Mouse (Mus musculus) ES-Bruce4 (cell line): ENCODE data around the gene Dnajb4. TPM values are rescaled to one million over a fixed set of nuclear protein-coding genes. Genes with fewer than 3 reads are reported as not detected.

Source experiments
- H3K27ac ChIP-seq: 2 replicates; pipeline ENCODE4 v1.5.1; 2012; ENCODE audit warnings: low read length, inconsistent platforms; ENCODE audit not compliant: insufficient read depth
- H3K27me3 ChIP-seq: 2 replicates; pipeline ENCODE4 v1.6.1; 2012; ENCODE audit warnings: mild to moderate bottlenecking, low read length, inconsistent platforms; ENCODE audit not compliant: control insufficient read depth, poor library complexity, insufficient read depth, severe bottlenecking
- H3K36me3 ChIP-seq: 2 replicates; pipeline ENCODE4 v1.6.1; 2012; ENCODE audit warnings: inconsistent platforms, mild to moderate bottlenecking, low read length, moderate library complexity; ENCODE audit not compliant: control insufficient read depth, poor library complexity, insufficient read depth, severe bottlenecking
- H3K4me1 ChIP-seq: one replicate; pipeline ENCODE4 v1.8.1; 2011; ENCODE audit warnings: low read length; ENCODE audit not compliant: control insufficient read depth, insufficient read depth
- H3K4me3 ChIP-seq: 2 replicates; pipeline ENCODE4 v1.5.1; 2011; ENCODE audit warnings: low read depth, mild to moderate bottlenecking, low read length
- H3K9ac ChIP-seq: 2 replicates; pipeline ENCODE4 v1.6.1; 2012; ENCODE audit warnings: low read depth, mild to moderate bottlenecking, inconsistent platforms; ENCODE audit not compliant: poor library complexity, severe bottlenecking
- H3K9me3 ChIP-seq: replicated peaks from 2 replicates; pipeline ENCODE4 v1.6.1; 2012; ENCODE audit warnings: mild to moderate bottlenecking, low read length, inconsistent platforms; ENCODE audit not compliant: control insufficient read depth, poor library complexity, insufficient read depth, severe bottlenecking
- CTCF ChIP-seq: IDR thresholded peaks from one replicate; pipeline ENCODE4 v1.8.1; 2011; ENCODE audit warnings: low read depth, low read length
- EP300 ChIP-seq: IDR thresholded peaks from 2 replicates; pipeline ENCODE4 v1.6.1; 2011; ENCODE audit warnings: low read depth, low read length; ENCODE audit not compliant: insufficient read depth
- POLR2A ChIP-seq: IDR thresholded peaks from one replicate; pipeline ENCODE4 v1.8.1; 2011; ENCODE audit warnings: low read length; ENCODE audit not compliant: insufficient read depth
- polyA plus RNA-seq: library from polyadenylated mRNA; stranded (reverse); fragments of >200 nt; gene quantifications from 2 replicates; pipeline ENCODE4 v1.2.4, GENCODE M21; 2011; ENCODE audit warnings: low read depth; ENCODE audit not compliant: missing spikeins, insufficient read depth, insufficient read length

Gene Dnajb4
- polyA plus RNA-seq, 1 experiment, result 27.0 TPM

DNA sequence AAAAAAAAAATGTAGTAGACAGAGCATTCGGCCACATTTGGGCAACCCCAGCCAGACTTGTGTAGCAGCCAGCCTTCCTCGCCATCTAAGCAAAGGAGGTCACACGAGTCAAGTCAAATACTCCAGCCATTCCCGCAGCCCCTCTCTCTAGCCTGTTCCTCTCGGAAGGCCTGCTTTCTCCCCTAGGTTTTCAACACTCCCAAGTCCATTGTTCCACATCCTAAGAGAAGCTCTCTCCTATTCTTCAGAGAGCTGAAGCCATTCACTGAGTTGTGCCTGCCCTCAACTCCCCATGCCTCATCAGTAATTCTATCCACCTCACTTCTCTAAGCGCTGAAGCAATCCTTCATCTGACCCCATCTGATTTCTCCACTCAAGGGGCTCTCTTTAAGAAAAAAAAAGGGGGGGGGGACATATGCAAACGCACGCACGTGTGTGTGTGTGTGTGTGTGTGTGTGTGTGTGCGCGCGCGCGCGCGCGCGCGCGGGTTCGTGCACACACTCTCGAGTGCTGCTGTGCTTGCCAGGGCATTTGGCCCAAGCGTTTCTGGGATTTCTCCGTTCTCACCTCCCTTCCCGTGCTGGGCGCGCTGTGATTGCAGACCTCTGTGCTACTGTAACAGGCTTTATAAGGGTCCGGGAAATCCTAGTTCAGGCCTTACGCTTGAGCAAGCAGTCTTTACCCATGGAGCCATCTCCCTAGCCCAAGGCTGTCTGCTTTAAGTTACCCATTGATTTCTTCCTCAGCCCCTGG lies 43.2 kb downstream of the Dnajb4 start:
- Histone ChIP-seq H3K27ac (no peak overlapping the region), H3K4me1 (no peaks in the 10 kb centered on the region), H3K36me3 (no peaks in the 10 kb centered on the region), H3K9me3 (no peaks in the 10 kb centered on the region), H3K27me3 (no peaks in the 10 kb centered on the region), H3K9ac (peak overlapping the region; percentile 17; the same call in 1 of the 2 replicates), H3K4me3 (peak overlapping the region; percentile 20)
- TF ChIP-seq EP300 (no peak), POLR2A (no peak), CTCF (no peak)

DNA sequence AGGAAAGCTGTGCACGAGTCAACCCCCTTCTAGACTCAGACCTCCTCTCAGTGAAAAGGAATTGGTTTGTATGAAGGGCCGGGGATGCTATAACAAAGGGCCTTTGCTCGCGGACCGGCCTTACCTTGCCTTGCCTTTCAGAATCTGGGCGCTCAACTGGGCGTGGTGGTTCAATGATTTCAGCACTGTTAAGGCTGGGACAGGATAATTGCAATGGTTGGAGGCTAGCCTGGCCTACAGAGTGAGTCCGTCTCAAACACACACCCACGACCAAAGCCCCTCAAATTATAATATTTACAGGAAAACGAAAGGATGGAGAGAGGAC lies 44.0 kb downstream of the Dnajb4 start, which contains the start of gene Gipc2:
Gene Gipc2, minus strand, starts transcription at position 132 of the 325 bp plus-strand sequence.
- H3K27me3 ChIP-seq, result no peaks in the 10 kb centered on the region
- H3K9ac ChIP-seq, result peak within 1 kb of the TSS; percentile 40
- no peaks in the 10 kb centered on the region for H3K36me3 ChIP-seq
- TF ChIP-seq EP300, result no peak
- peak within 1 kb of the TSS; percentile 79 for H3K4me3 ChIP-seq
- no peaks in the 10 kb centered on the region for H3K4me1 ChIP-seq
- no peaks in the 10 kb centered on the region for H3K9me3 ChIP-seq
- H3K27ac ChIP-seq, result peak within 1 kb of the TSS; percentile 86

DNA sequence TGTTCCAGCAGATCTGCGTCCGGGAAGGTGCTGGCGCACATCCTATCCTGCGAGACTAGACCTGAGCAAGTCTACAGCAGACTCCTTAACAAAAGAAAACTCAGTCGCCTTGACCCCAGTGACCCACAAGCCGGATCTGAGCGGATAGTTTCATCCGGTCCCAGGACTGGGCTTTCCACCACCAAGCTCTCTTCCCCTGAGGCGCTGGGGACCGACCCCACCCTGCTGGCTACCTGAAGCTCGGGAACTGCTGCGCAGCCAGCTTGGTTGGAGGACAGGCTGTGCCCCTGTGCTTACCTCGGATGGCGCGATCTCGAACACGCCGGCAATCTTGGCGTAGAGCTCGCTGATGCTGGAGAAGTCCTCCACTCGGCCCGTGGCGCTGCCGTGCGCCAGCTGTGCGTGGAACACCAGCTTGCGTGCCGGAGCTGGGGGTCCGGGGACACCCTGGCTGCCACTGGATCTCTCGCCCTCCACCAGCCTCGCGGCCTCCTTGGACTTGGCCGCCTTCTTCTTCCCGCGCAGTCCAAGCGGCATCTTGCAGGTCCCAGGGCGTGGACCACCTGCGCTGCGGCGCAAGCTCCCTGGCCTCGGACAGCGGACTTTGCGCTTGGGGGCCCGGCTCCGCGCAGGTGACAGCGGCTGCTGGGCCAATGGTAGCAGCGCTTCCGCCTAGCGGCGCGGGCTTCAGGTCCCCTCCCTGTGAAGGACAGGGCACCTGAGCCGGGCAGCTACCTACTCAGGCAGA lies 44.6 kb downstream of the Dnajb4 start:
- TF ChIP-seq EP300, result peak; percentile 94
- TF ChIP-seq POLR2A, result no peak
- Histone ChIP-seq H3K36me3 (no peaks in the 10 kb centered on the region), H3K9ac (peak overlapping the region; percentile 40), H3K4me3 (peak overlapping the region; percentile 79), H3K9me3 (no peaks in the 10 kb centered on the region), H3K27me3 (no peaks in the 10 kb centered on the region), H3K27ac (peak overlapping the region; percentile 86), H3K4me1 (no peaks in the 10 kb centered on the region)

DNA sequence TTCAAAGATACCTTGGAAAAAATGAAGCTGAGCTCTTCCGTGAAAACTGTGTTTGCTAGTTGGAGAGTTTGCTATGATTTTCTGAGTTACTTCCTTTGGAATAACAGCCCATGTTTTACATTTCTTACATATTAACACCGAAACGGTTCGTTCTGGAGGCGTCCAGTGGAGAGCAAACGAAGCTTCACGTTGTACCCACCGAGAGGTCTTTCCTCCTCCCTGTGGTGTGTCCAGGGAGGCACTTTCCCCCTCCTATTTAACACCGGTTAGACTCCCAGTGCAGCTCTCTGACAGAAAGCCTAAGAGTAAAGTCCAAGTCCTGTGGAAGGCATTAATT lies 45.1 kb downstream of the Dnajb4 start:
- Histone ChIP-seq H3K36me3 (no peaks in the 10 kb centered on the region), H3K4me1 (no peaks in the 10 kb centered on the region), H3K27me3 (no peaks in the 10 kb centered on the region), H3K27ac (peak overlapping the region; percentile 86), H3K9me3 (no peaks in the 10 kb centered on the region), H3K9ac (peak overlapping the region; percentile 15; the same call in 1 of the 2 replicates), H3K4me3 (peak overlapping the region; percentile 57)
- no peak for TF ChIP-seq EP300
- no peak for TF ChIP-seq POLR2A
- TF ChIP-seq CTCF, result no peak

DNA sequence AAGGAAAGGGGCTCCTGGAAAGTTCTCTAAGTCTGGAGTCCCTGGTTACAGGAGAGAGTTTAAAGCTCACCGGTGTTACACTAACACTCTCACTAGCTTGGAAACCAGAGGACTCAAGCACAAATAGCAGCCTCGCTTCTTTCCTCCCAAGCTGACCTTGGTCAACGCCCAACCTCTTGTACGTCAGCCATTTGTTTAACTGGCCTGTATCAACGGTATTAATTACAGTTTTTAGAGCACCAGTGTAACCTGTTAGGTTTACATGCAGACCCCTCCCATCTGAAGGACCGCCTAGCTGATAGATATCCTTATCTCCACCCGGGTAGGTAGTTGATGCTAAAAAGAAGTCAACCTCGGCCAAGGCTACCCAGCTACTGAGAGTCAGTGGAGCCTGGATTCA lies 46.8 kb downstream of the Dnajb4 start:
- Histone ChIP-seq H3K4me1 (no peaks in the 10 kb centered on the region), H3K27ac (no peak overlapping the region), H3K9ac (no peak overlapping the region), H3K36me3 (no peaks in the 10 kb centered on the region), H3K27me3 (no peaks in the 10 kb centered on the region), H3K4me3 (no peak overlapping the region), H3K9me3 (no peaks in the 10 kb centered on the region)
- no peak for TF ChIP-seq CTCF
- no peak for TF ChIP-seq EP300
- no peak for TF ChIP-seq POLR2A

DNA sequence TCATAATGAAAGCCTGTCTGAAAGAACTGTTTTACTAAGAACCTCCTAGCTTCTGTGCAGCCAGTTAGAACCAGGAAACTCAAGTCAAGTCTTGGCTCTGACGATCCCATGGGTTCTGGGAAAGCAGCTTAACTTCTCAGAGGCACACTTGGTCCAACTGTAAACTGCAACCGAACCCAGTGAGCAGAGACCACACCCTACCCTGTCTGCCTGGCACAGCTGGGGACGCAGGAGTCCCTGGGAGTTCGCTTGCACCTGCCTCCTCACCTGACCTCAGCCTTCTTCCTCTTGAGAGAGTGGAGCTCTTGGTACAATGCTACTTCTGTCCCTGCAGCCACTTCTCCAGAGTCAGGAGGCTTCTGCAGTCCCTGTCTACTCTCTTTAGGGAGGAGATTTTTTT lies 49.5 kb downstream of the Dnajb4 start:
- TF ChIP-seq CTCF (no peak), POLR2A (no peak)
- H3K9ac ChIP-seq, result no peak overlapping the region
- H3K4me1 ChIP-seq, result peaks cover 2% of the 10 kb centered on the region
- H3K27ac ChIP-seq, result no peak overlapping the region
- no peaks in the 10 kb centered on the region for H3K36me3 ChIP-seq
- H3K9me3 ChIP-seq, result no peaks in the 10 kb centered on the region
- H3K4me3 ChIP-seq, result no peak overlapping the region
- no peaks in the 10 kb centered on the region for H3K27me3 ChIP-seq
